Mouse (Mus musculus): ENCODE measurements around the gene Pla2g12b. TPM values are rescaled to one million over a fixed set of nuclear protein-coding genes. Genes with fewer than 3 reads are reported as not detected.
A peak's percentile ranks its signal among the peaks of the same experiment; 100 is the strongest.

The Pla2g12b gene
- polyA plus RNA-seq, 1 experiment from 2014 or later: 12.1 TPM

- WGBS: 67% methylated on average over 3 of the region's 3 CpGs
These were observed 40.6 kb downstream of the Pla2g12b start for GRCm38 (mm10) chr10:59444106-59444505.

GRCm38 (mm10) chr10:59444635-59445034 lies 41.2 kb downstream of the Pla2g12b start:
- H3K27ac ChIP-seq: no peak overlapping the region
- 49% methylated on average over 8 of the region's 8 CpGs for WGBS
- no peaks in the 10 kb centered on the region for H3K27me3 ChIP-seq (replicated peaks)
- no peak overlapping the region for H3K4me2 ChIP-seq
- no peak for ATAC-seq (ENCODE audit: insufficient read depth, low FRiP score, low read depth)
- H3K4me1 ChIP-seq: 0 out of 2 replicates have a peak, but pooled peaks cover 4% of the 10 kb centered on the region
- H3K9ac ChIP-seq: no peak overlapping the region
- no peaks in the 10 kb centered on the region for H3K36me3 ChIP-seq
- H3K9me3 ChIP-seq: no peaks in the 10 kb centered on the region
- H3K4me3 ChIP-seq (replicated peaks): no peak overlapping the region

More at GRCm38 (mm10) chr10:59444106-59444505, 40.6 kb downstream of the Pla2g12b start:
- H3K27me3 ChIP-seq (replicated peaks): no peaks in the 10 kb centered on the region
- H3K4me1 ChIP-seq: peaks cover 4% of the 10 kb centered on the region; the same call in 1 of the 2 replicates
- H3K27ac ChIP-seq: no peak overlapping the region
- no peak overlapping the region for H3K4me2 ChIP-seq
- H3K9me3 ChIP-seq: no peaks in the 10 kb centered on the region
- no peak for ATAC-seq (ENCODE audit: insufficient read depth, low FRiP score, low read depth)
- no peak overlapping the region for H3K9ac ChIP-seq
- no peak overlapping the region for H3K4me3 ChIP-seq (replicated peaks)
- no peaks in the 10 kb centered on the region for H3K36me3 ChIP-seq

GRCm38 (mm10) chr10:59446911-59447437 lies 43.5 kb downstream of the Pla2g12b start:
- no peak overlapping the region for H3K4me2 ChIP-seq
- no peak overlapping the region for H3K4me3 ChIP-seq (replicated peaks)
- no peaks in the 10 kb centered on the region for H3K36me3 ChIP-seq
- no peaks in the 10 kb centered on the region for H3K27me3 ChIP-seq (replicated peaks)
- no peak for ATAC-seq (ENCODE audit: insufficient read depth, low FRiP score, low read depth)
- no peak overlapping the region for H3K27ac ChIP-seq
- no peaks in the 10 kb centered on the region for H3K9me3 ChIP-seq
- 80% methylated on average over 10 of the region's 10 CpGs for WGBS
- H3K4me1 ChIP-seq: 0 out of 2 replicates have a peak, but pooled peaks cover 4% of the 10 kb centered on the region
- no peak overlapping the region for H3K9ac ChIP-seq

- H3K9ac ChIP-seq: no peak overlapping the region
- H3K4me1 ChIP-seq: 0 out of 2 replicates have a peak, but pooled peaks cover 3% of the 10 kb centered on the region
- no peaks in the 10 kb centered on the region for H3K36me3 ChIP-seq
- no peak for ATAC-seq (ENCODE audit: insufficient read depth, low FRiP score, low read depth)
- 0 out of 2 replicates have a peak overlapping the region, but pooled peaks have one; percentile 3 for H3K27ac ChIP-seq
- 62% methylated on average over 9 of the region's 9 CpGs for WGBS
- no peak overlapping the region for H3K4me3 ChIP-seq (replicated peaks)
- H3K9me3 ChIP-seq: no peaks in the 10 kb centered on the region
- no peak overlapping the region for H3K4me2 ChIP-seq
- H3K27me3 ChIP-seq (replicated peaks): no peaks in the 10 kb centered on the region
These were observed 44.1 kb downstream of the Pla2g12b start for GRCm38 (mm10) chr10:59447546-59447945.

GRCm38 (mm10) chr10:59451839-59452238 lies 48.4 kb downstream of the Pla2g12b start:
- Histone ChIP-seq H3K27ac (no peak overlapping the region), H3K9me3 (no peaks in the 10 kb centered on the region), H3K4me2 (no peak overlapping the region), H3K36me3 (peaks cover 6% of the 10 kb centered on the region; the same call in 1 of the 2 replicates), H3K27me3 (replicated peaks) (no peaks in the 10 kb centered on the region), H3K9ac (no peak overlapping the region), H3K4me3 (replicated peaks) (no peak overlapping the region), H3K4me1 (no peaks in the 10 kb centered on the region)
- peak; percentile 68; the same call in 1 of the 2 replicates for ATAC-seq (ENCODE audit: insufficient read depth, low FRiP score, low read depth)
- 56% methylated on average over 5 of the region's 5 CpGs for WGBS

GRCm38 (mm10) chr10:59454631-59455030 lies 51.2 kb downstream of the Pla2g12b start:
- H3K9ac ChIP-seq: no peak overlapping the region
- peaks cover 6% of the 10 kb centered on the region; the same call in 1 of the 2 replicates for H3K36me3 ChIP-seq
- H3K27me3 ChIP-seq (replicated peaks): no peaks in the 10 kb centered on the region
- 93% methylated on average over 15 of the region's 15 CpGs for WGBS
- H3K4me2 ChIP-seq: no peak overlapping the region
- H3K4me3 ChIP-seq (replicated peaks): no peak overlapping the region
- no peak for ATAC-seq (ENCODE audit: insufficient read depth, low FRiP score, low read depth)
- no peaks in the 10 kb centered on the region for H3K9me3 ChIP-seq
- H3K4me1 ChIP-seq: no peaks in the 10 kb centered on the region
- H3K27ac ChIP-seq: no peak overlapping the region

GRCm38 (mm10) chr10:59459767-59460166 lies 56.3 kb downstream of the Pla2g12b start:
- Histone ChIP-seq H3K36me3 (peaks cover 6% of the 10 kb centered on the region; the same call in 1 of the 2 replicates), H3K4me1 (no peaks in the 10 kb centered on the region), H3K4me3 (replicated peaks) (no peak overlapping the region), H3K9me3 (no peaks in the 10 kb centered on the region), H3K4me2 (no peak overlapping the region), H3K9ac (no peak overlapping the region), H3K27me3 (replicated peaks) (no peaks in the 10 kb centered on the region), H3K27ac (no peak overlapping the region)
- 92% methylated on average over 12 of the region's 12 CpGs for WGBS
- ATAC-seq (ENCODE audit: insufficient read depth, low FRiP score, low read depth): no peak

- no peak for ATAC-seq (ENCODE audit: insufficient read depth, low FRiP score, low read depth)
These were observed 58.8 kb downstream of the Pla2g12b start for GRCm38 (mm10) chr10:59462307-59462706.

GRCm38 (mm10) chr10:59465546-59465945 lies 62.1 kb downstream of the Pla2g12b start:
- H3K9me3 ChIP-seq: no peaks in the 10 kb centered on the region
- 76% methylated on average over 3 of the region's 3 CpGs for WGBS
- ATAC-seq (ENCODE audit: insufficient read depth, low FRiP score, low read depth): no peak

More at GRCm38 (mm10) chr10:59462307-59462706, 58.8 kb downstream of the Pla2g12b start:
- Histone ChIP-seq H3K4me1 (no peaks in the 10 kb centered on the region), H3K9me3 (no peaks in the 10 kb centered on the region), H3K36me3 (0 out of 2 replicates have a peak, but pooled peaks cover 4% of the 10 kb centered on the region), H3K27ac (no peak overlapping the region), H3K4me2 (no peak overlapping the region), H3K4me3 (replicated peaks) (no peak overlapping the region), H3K9ac (no peak overlapping the region), H3K27me3 (replicated peaks) (no peaks in the 10 kb centered on the region)
- whole genome bisulfite sequencing: 85% methylated on average over 6 of the region's 6 CpGs

GRCm38 (mm10) chr10:59466626-59467025 lies 63.2 kb downstream of the Pla2g12b start:
- WGBS: 85% methylated on average over 4 of the region's 4 CpGs
- no peak overlapping the region for H3K9ac ChIP-seq
- no peak overlapping the region for H3K4me3 ChIP-seq (replicated peaks)
- no peak for ATAC-seq (ENCODE audit: insufficient read depth, low FRiP score, low read depth)
- H3K27ac ChIP-seq: no peak overlapping the region
- no peaks in the 10 kb centered on the region for H3K9me3 ChIP-seq
- no peaks in the 10 kb centered on the region for H3K4me1 ChIP-seq
- 0 out of 2 replicates have a peak, but pooled peaks cover 4% of the 10 kb centered on the region for H3K36me3 ChIP-seq
- no peaks in the 10 kb centered on the region for H3K27me3 ChIP-seq (replicated peaks)
- H3K4me2 ChIP-seq: no peak overlapping the region

More at GRCm38 (mm10) chr10:59465546-59465945, 62.1 kb downstream of the Pla2g12b start:
- H3K4me2 ChIP-seq: no peak overlapping the region
- H3K27ac ChIP-seq: no peak overlapping the region
- 0 out of 2 replicates have a peak, but pooled peaks cover 4% of the 10 kb centered on the region for H3K36me3 ChIP-seq
- H3K4me3 ChIP-seq (replicated peaks): no peak overlapping the region
- H3K27me3 ChIP-seq (replicated peaks): no peaks in the 10 kb centered on the region
- H3K4me1 ChIP-seq: no peaks in the 10 kb centered on the region
- H3K9ac ChIP-seq: no peak overlapping the region

GRCm38 (mm10) chr10:59467297-59467696 lies 63.8 kb downstream of the Pla2g12b start:
- no peaks in the 10 kb centered on the region for H3K9me3 ChIP-seq

GRCm38 (mm10) chr10:59470451-59470850 lies 67.0 kb downstream of the Pla2g12b start:
- H3K9me3 ChIP-seq: no peaks in the 10 kb centered on the region
- no peak overlapping the region for H3K4me2 ChIP-seq
- H3K27me3 ChIP-seq (replicated peaks): no peaks in the 10 kb centered on the region
- H3K4me1 ChIP-seq: no peaks in the 10 kb centered on the region
- no peak overlapping the region for H3K4me3 ChIP-seq (replicated peaks)
- no peak overlapping the region for H3K27ac ChIP-seq
- WGBS: 73% methylated on average over 5 of the region's 5 CpGs
- H3K36me3 ChIP-seq: 0 out of 2 replicates have a peak, but pooled peaks cover 4% of the 10 kb centered on the region
- H3K9ac ChIP-seq: no peak overlapping the region
- ATAC-seq (ENCODE audit: insufficient read depth, low FRiP score, low read depth): no peak

More at GRCm38 (mm10) chr10:59467297-59467696, 63.8 kb downstream of the Pla2g12b start:
- H3K36me3 ChIP-seq: 0 out of 2 replicates have a peak, but pooled peaks cover 4% of the 10 kb centered on the region
- no peak overlapping the region for H3K4me3 ChIP-seq (replicated peaks)
- no peaks in the 10 kb centered on the region for H3K27me3 ChIP-seq (replicated peaks)
- H3K9ac ChIP-seq: no peak overlapping the region
- no peak for ATAC-seq (ENCODE audit: insufficient read depth, low FRiP score, low read depth)
- WGBS: 89% methylated on average over 12 of the region's 12 CpGs
- no peaks in the 10 kb centered on the region for H3K4me1 ChIP-seq
- H3K4me2 ChIP-seq: no peak overlapping the region
- no peak overlapping the region for H3K27ac ChIP-seq
